Mouse (Mus musculus): ENCODE data around the gene Spns2.

DNA sequence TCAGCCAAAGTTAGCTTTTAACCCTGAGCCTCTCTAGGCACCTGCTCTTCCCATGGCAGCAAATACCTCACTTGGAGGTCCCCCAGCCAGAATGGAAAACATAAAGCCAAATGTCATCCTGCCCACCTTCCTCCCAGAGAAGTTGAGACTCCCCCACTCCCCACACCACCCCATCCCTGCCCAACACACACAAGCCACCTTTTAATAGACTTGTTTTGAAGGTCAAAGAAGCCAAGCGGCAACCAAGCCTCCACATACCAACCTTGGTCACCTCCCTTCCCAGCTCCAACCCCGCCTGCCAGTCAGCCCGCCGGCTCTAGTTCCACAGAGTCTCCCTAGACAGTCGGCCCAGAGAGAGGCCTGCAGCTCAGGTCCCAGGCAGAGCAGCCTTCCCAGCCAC, 87.7 kb downstream of the Spns2 start:
- no peak for TF ChIP-seq CTCF (IDR thresholded peaks at IDR 0.05)
- no peak for TF ChIP-seq EP300 (IDR thresholded peaks at IDR 0.05)

Data from lung, postnatal 0 days (tissue).